Mouse (Mus musculus) CH12.LX (cell line): ENCODE data around the gene Ankub1. TPM values are rescaled to one million over a fixed set of nuclear protein-coding genes. Genes with fewer than 3 reads are reported as not detected.

Experiments
- DNase-seq: peaks from one replicate; pipeline ENCODE4 v3.0.0-alpha.2; 2013; ENCODE audit errors: extremely low read depth
- H3K27ac ChIP-seq: 2 replicates; pipeline ENCODE4 v1.5.1; 2012; ENCODE audit warnings: low read depth, mild to moderate bottlenecking, control low read depth, moderate library complexity; ENCODE audit not compliant: insufficient read depth
- H3K27me3 ChIP-seq: replicated peaks from 2 replicates; pipeline ENCODE3; 2012; ENCODE audit warnings: inconsistent platforms
- H3K36me3 ChIP-seq, 2 experiments: replicated peaks in 1 of 2; 2 replicates each; pipeline versions ENCODE3 to v1.6.1; 2012; ENCODE audit warnings: inconsistent platforms in 1 of 2, low read length in 1 of 2, mild to moderate bottlenecking in 1 of 2, mixed read lengths in 1 of 2, moderate library complexity in 1 of 2; ENCODE audit not compliant: control insufficient read depth in 1 of 2, insufficient read depth in 1 of 2
- H3K4me1 ChIP-seq, 2 experiments: 2 replicates each; pipeline ENCODE4 v1.6.1; 2012; ENCODE audit warnings: inconsistent platforms in 1 of 2, moderate library complexity in 1 of 2; ENCODE audit not compliant: insufficient read depth in 2 of 2, control insufficient read depth in 1 of 2
- H3K4me2 ChIP-seq: 2 replicates; pipeline ENCODE4 v1.6.1; 2012; ENCODE audit warnings: low read depth, mild to moderate bottlenecking, control low read depth; ENCODE audit not compliant: poor library complexity, insufficient read depth, severe bottlenecking
- H3K4me3 ChIP-seq, 3 experiments: fragments of 150-350 bp in 1 of 3; sonication (generic) in 1 of 3; replicated peaks in 1 of 3; 2 replicates each; pipeline versions ENCODE3 to v1.5.1; 2011 to 2012; ENCODE audit warnings: low read depth in 2 of 3, low read length in 2 of 3, mild to moderate bottlenecking in 2 of 3, moderate library complexity in 2 of 3, control low read depth in 1 of 3, improper control_type of control experiment in 1 of 3, inconsistent platforms in 1 of 3, mixed read lengths in 1 of 3; ENCODE audit not compliant: poor library complexity in 1 of 3
- H3K79me2 ChIP-seq: replicated peaks from 2 replicates; pipeline ENCODE4 v1.6.1; 2012; ENCODE audit warnings: mild to moderate bottlenecking, moderate library complexity; ENCODE audit not compliant: control insufficient read depth, poor library complexity, insufficient read depth, severe bottlenecking; ENCODE audit errors: extremely low read depth
- H3K9ac ChIP-seq: 2 replicates; pipeline ENCODE4 v1.6.1; 2012; ENCODE audit warnings: low read depth, mild to moderate bottlenecking, control low read depth, moderate library complexity; ENCODE audit not compliant: insufficient read depth
- H3K9me3 ChIP-seq: replicated peaks from 2 replicates; pipeline ENCODE3; 2012; ENCODE audit warnings: low read length, inconsistent platforms, mixed read lengths
- BHLHE40 ChIP-seq: IDR thresholded peaks from 2 replicates; pipeline ENCODE4 v1.6.1; 2011; ENCODE audit warnings: mild to moderate bottlenecking, low read depth, low read length, improper control_type of control experiment
- CHD1 ChIP-seq: IDR thresholded peaks from 2 replicates; pipeline ENCODE4 v1.6.1; 2012; ENCODE audit warnings: low read depth, low read length, improper control_type of control experiment, inconsistent platforms
- CHD2 ChIP-seq: IDR thresholded peaks from 2 replicates; pipeline ENCODE4 v1.6.1; 2011; ENCODE audit warnings: low read length, improper control_type of control experiment
- CTCF ChIP-seq, 2 experiments: IDR thresholded peaks in 1 of 2; conservative IDR thresholded peaks in 1 of 2; 2 replicates each; pipeline ENCODE4 v1.5.1; 2011 to 2012; ENCODE audit warnings: low read depth in 2 of 2, low read length in 2 of 2, improper control_type of control experiment in 1 of 2, inconsistent platforms in 1 of 2, mild to moderate bottlenecking in 1 of 2, moderate library complexity in 1 of 2
- ELF1 ChIP-seq: IDR thresholded peaks from 2 replicates; pipeline ENCODE4 v1.6.1; 2014; ENCODE audit warnings: low read depth, mild to moderate bottlenecking, inconsistent platforms, low read length, improper control_type of control experiment
- EP300 ChIP-seq: IDR thresholded peaks from 2 replicates; pipeline ENCODE4 v1.6.1; 2011; ENCODE audit warnings: low read length, improper control_type of control experiment
- ETS1 ChIP-seq: conservative IDR thresholded peaks from 2 replicates; pipeline ENCODE4 v1.6.1; 2012; ENCODE audit warnings: low read depth, mild to moderate bottlenecking, inconsistent platforms, low read length, improper control_type of control experiment, moderate library complexity
- GABPA ChIP-seq: IDR thresholded peaks from 2 replicates; pipeline ENCODE4 v1.6.1; 2012; ENCODE audit warnings: low read depth, low read length, improper control_type of control experiment, inconsistent platforms; ENCODE audit not compliant: insufficient replicate concordance
- HCFC1 ChIP-seq: IDR thresholded peaks from 2 replicates; pipeline ENCODE4 v1.6.1; 2012; ENCODE audit warnings: low read depth, mild to moderate bottlenecking, inconsistent platforms, low read length, improper control_type of control experiment
- IRF4 ChIP-seq: IDR thresholded peaks from 2 replicates; pipeline ENCODE4 v1.6.1; 2014; ENCODE audit warnings: low read depth, mild to moderate bottlenecking, inconsistent platforms, low read length, improper control_type of control experiment
- JUND ChIP-seq: conservative IDR thresholded peaks from 2 replicates; pipeline ENCODE4 v1.6.1; 2011; ENCODE audit warnings: low read depth, low read length, improper control_type of control experiment
- KAT2A ChIP-seq: IDR thresholded peaks from 2 replicates; pipeline ENCODE4 v1.6.1; 2012; ENCODE audit warnings: low read length, improper control_type of control experiment, inconsistent platforms; ENCODE audit not compliant: insufficient replicate concordance
- MAX ChIP-seq: IDR thresholded peaks from 2 replicates; pipeline ENCODE4 v1.6.1; 2011; ENCODE audit warnings: low read length, improper control_type of control experiment
- MAZ ChIP-seq: IDR thresholded peaks from 2 replicates; pipeline ENCODE4 v1.6.1; 2012; ENCODE audit warnings: low read depth, mild to moderate bottlenecking, inconsistent platforms, low read length, improper control_type of control experiment, moderate library complexity
- MXI1 ChIP-seq: IDR thresholded peaks from 2 replicates; pipeline ENCODE4 v1.6.1; 2011; ENCODE audit warnings: mild to moderate bottlenecking, low read depth, low read length, improper control_type of control experiment
- MYC ChIP-seq: IDR thresholded peaks from 2 replicates; pipeline ENCODE4 v1.6.1; 2011; ENCODE audit warnings: low read depth, mild to moderate bottlenecking, improper control_type of control experiment, low read length
- NELFE ChIP-seq: IDR thresholded peaks from 2 replicates; pipeline ENCODE4 v1.6.1; 2011; ENCODE audit warnings: low read depth, low read length, improper control_type of control experiment
- PAX5 ChIP-seq: IDR thresholded peaks from 2 replicates; pipeline ENCODE4 v1.6.1; 2012; ENCODE audit warnings: low read length, inconsistent platforms, mixed read lengths
- POLR2A ChIP-seq: IDR thresholded peaks from 2 replicates; pipeline ENCODE4 v1.6.1; 2011; ENCODE audit warnings: low read depth, mild to moderate bottlenecking, improper control_type of control experiment, low read length
- RAD21 ChIP-seq: IDR thresholded peaks from 2 replicates; pipeline ENCODE4 v1.6.1; 2011; ENCODE audit warnings: low read depth, mild to moderate bottlenecking, low read length, improper control_type of control experiment, moderate library complexity
- RCOR1 ChIP-seq: conservative IDR thresholded peaks from 2 replicates; pipeline ENCODE4 v1.6.1; 2012; ENCODE audit warnings: low read depth, mild to moderate bottlenecking, inconsistent platforms, low read length, improper control_type of control experiment
- SIN3A ChIP-seq: IDR thresholded peaks from 2 replicates; pipeline ENCODE4 v1.6.1; 2012; ENCODE audit warnings: low read length, improper control_type of control experiment, inconsistent platforms
- SMC3 ChIP-seq: IDR thresholded peaks from 2 replicates; pipeline ENCODE4 v1.6.1; 2011; ENCODE audit warnings: low read depth, low read length, improper control_type of control experiment
- TBP ChIP-seq: conservative IDR thresholded peaks from 2 replicates; pipeline ENCODE4 v1.6.1; 2011; ENCODE audit warnings: low read depth, low read length, improper control_type of control experiment
- TCF12 ChIP-seq: IDR thresholded peaks from 2 replicates; pipeline ENCODE4 v1.6.1; 2014; ENCODE audit warnings: low read depth, mild to moderate bottlenecking, inconsistent platforms, low read length, improper control_type of control experiment
- UBTF ChIP-seq: IDR thresholded peaks from 2 replicates; pipeline ENCODE4 v1.6.1; 2012; ENCODE audit warnings: low read depth, mild to moderate bottlenecking, inconsistent platforms, low read length, improper control_type of control experiment, moderate library complexity
- USF1 ChIP-seq: IDR thresholded peaks from 2 replicates; pipeline ENCODE4 v1.6.1; 2014; ENCODE audit warnings: low read depth, mild to moderate bottlenecking, inconsistent platforms, low read length, improper control_type of control experiment
- ZC3H11A ChIP-seq: IDR thresholded peaks from 2 replicates; pipeline ENCODE4 v1.6.1; 2012; ENCODE audit warnings: low read depth, mild to moderate bottlenecking, inconsistent platforms, low read length, improper control_type of control experiment
- ZKSCAN1 ChIP-seq: IDR thresholded peaks from 2 replicates; pipeline ENCODE4 v1.6.1; 2012; ENCODE audit warnings: low read depth, inconsistent platforms, low read length, improper control_type of control experiment, borderline replicate concordance
- ZMIZ1 ChIP-seq: IDR thresholded peaks from 2 replicates; pipeline ENCODE4 v1.6.1; 2012; ENCODE audit warnings: low read depth, mild to moderate bottlenecking, inconsistent platforms, low read length, improper control_type of control experiment
- ZNF384 ChIP-seq: IDR thresholded peaks from 2 replicates; pipeline ENCODE4 v1.6.1; 2012; ENCODE audit warnings: low read depth, low read length, improper control_type of control experiment, inconsistent platforms
- dilution Hi-C: fragments of 300-500 bp; cut with MboI; formaldehyde crosslinking; loops from 2 replicates; pipeline ENCODE4 v1.14.3; 2020; ENCODE audit warnings: low sequenced_read_pairs; ENCODE audit not compliant: extremely low pct_unique_long_range_greater_than_20kb, extremely low pct_ligation_motif_present
- in situ Hi-C: fragments of 300-500 bp; cut with MboI; formaldehyde crosslinking; loops from 3 replicates; pipeline ENCODE4 v1.14.3; 2019; ENCODE audit warnings: low sequenced_read_pairs, low pct_ligation_motif_present, low pct_unique_long_range_greater_than_20kb, mixed read lengths
- polyA plus RNA-seq: library from polyadenylated mRNA; unstranded; fragments of >175 nt; gene quantifications from 2 replicates; pipeline ENCODE4 v1.2.1, GENCODE M21; 2012; ENCODE audit warnings: low read depth; ENCODE audit not compliant: insufficient read length
- total RNA-seq, 2 experiments: library from RNA; depleted of rRNA; stranded (reverse); fragments of 300-350 nt in 1 of 2; fragments of >200 nt in 1 of 2; gene quantifications; 2 replicates each; pipeline ENCODE4 v1.2.3; 2012 to 2014

The Ankub1 gene
- total and polyA plus RNA-seq, 3 experiments, result 0.14 TPM; not detected in 2

- no peak overlapping the region for H3K9ac ChIP-seq
- H3K36me3 ChIP-seq, result no peaks in the 10 kb centered on the region
- DNase-seq, result no peak
- H3K79me2 ChIP-seq, result no peaks in the 10 kb centered on the region
- H3K4me3 ChIP-seq, result no peak overlapping the region
- peaks cover 12 to 33% of the 10 kb centered on the region in 2 experiments; a peak in 3 of 4 replicates for H3K4me1 ChIP-seq
- in situ Hi-C loops (loop anchor here (25.0 kb wide), 1 partner anchor 438 kb away; no protein-coding TSS in a partner anchor), dilution Hi-C loops (no loop called here)
- no peak overlapping the region for H3K27ac ChIP-seq
- H3K4me2 ChIP-seq, result peak overlapping the region; percentile 99; the same call in 1 of the 2 replicates
- TF ChIP-seq MAZ (no peak), UBTF (no peak), ELF1 (no peak), ZC3H11A (no peak), TBP (no peak), POLR2A (no peak), ZKSCAN1 (no peak), BHLHE40 (no peak), ETS1 (no peak)
- TF ChIP-seq, all 38 proteins: peak for 0
- Histone ChIP-seq H3K9me3 (peaks cover 2% of the 10 kb centered on the region), H3K27me3 (no peaks in the 10 kb centered on the region)
Measured at GRCm38 (mm10) chr3:57674075-57674474, 18.5 kb downstream of the Ankub1 start.

DNA sequence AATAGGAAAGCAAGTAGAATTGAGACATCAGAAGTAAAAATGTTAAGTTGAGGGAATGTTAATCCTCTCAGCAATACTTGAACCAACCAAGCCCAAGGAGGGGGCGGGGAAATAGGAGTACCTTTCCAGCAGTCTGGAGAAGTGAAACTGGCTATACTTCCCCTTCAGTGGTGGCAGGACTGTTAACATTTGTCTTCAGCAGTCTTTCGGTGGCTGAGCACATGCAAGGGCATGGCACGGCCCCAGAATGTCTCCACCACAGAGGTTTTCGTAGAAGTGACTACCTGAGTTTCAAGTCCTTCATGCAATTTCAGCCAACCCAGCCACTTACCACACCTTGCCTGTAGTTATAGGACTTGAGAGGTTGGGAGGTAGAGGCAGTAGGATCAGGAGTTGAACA, 19.0 kb downstream of the Ankub1 start:
- H3K4me1 ChIP-seq, result peaks cover 12 to 33% of the 10 kb centered on the region in 2 experiments; a peak in 3 of 4 replicates
- TF ChIP-seq SMC3 (no peak), ZC3H11A (no peak), CHD1 (no peak), CHD2 (peak; percentile 49; the same call in 1 of the 2 replicates), MAX (peak; percentile 85), PAX5 (no peak), TCF12 (peak; percentile 47; the same call in 1 of the 2 replicates), ZKSCAN1 (no peak), NELFE (no peak), ZNF384 (no peak), SIN3A (no peak), KAT2A (no peak), HCFC1 (no peak), RCOR1 (no peak), JUND (no peak), IRF4 (peak; percentile 93), GABPA (no peak), MXI1 (no peak), ZMIZ1 (no peak), BHLHE40 (peak; percentile 89), MAZ (no peak), RAD21 (no peak; the same call in 1 of the 2 replicates), USF1 (no peak), EP300 (peak; percentile 96), MYC (peak; percentile 92), TBP (0 out of 2 replicates have a peak, but pooled peaks have one; percentile 22), ETS1 (0 out of 2 replicates have a peak, but pooled peaks have one; percentile 16), CTCF (conservative IDR thresholded peaks at IDR 0.05 in 1 of 2, IDR thresholded peaks at IDR 0.05 in 1 of 2; ENCODE audit: low read depth in 2 of 2, low read length in 2 of 2) (no peak)
- H3K27me3 ChIP-seq, result no peaks in the 10 kb centered on the region
- dilution Hi-C loops (no loop called here), in situ Hi-C loops (loop anchor here (25.0 kb wide), 1 partner anchor 439 kb away; no protein-coding TSS in a partner anchor)
- no peak overlapping the region for H3K27ac ChIP-seq
- 0 out of 2 replicates have a peak overlapping the region, but pooled peaks have one; percentile 39 for H3K9ac ChIP-seq
- H3K9me3 ChIP-seq, result peaks cover 2% of the 10 kb centered on the region
- peak; percentile 84 for DNase-seq
- no peaks in the 10 kb centered on the region for H3K36me3 ChIP-seq
- H3K4me3 ChIP-seq, result no peak overlapping the region
- H3K79me2 ChIP-seq, result no peaks in the 10 kb centered on the region
- H3K4me2 ChIP-seq, result peak overlapping the region; percentile 99
